Mouse (Mus musculus): ENCODE data around the gene Fkbp9.

- no peak for TF ChIP-seq CTCF (conservative IDR thresholded peaks at IDR 0.05; ENCODE audit: low read length)
- no peak for TF ChIP-seq POU5F1 (IDR thresholded peaks at IDR 0.05; ENCODE audit: borderline replicate concordance, low read length)
- no peak for TF ChIP-seq NANOG (IDR thresholded peaks at IDR 0.05; ENCODE audit: borderline replicate concordance, low read length)
These were observed 58.9 kb downstream of the Fkbp9 start for GRCm38 (mm10) chr6:56890762-56891161.

Measured in E14TG2a.4 (cell line).